Mouse (Mus musculus): ENCODE results near the gene Abcc9.
"Not testable (repeated sequence)": the region's sequence is repeated elsewhere in the genome, so short reads cannot be mapped to it uniquely, and the experiment has no call there.

Gene Abcc9

GRCm38 (mm10) chr6:142703441-142703930 is 1.4 kb upstream of the Abcc9 start:
- no peak for DNase-seq (ENCODE audit: low spot score in 2 of 2)

DNA sequence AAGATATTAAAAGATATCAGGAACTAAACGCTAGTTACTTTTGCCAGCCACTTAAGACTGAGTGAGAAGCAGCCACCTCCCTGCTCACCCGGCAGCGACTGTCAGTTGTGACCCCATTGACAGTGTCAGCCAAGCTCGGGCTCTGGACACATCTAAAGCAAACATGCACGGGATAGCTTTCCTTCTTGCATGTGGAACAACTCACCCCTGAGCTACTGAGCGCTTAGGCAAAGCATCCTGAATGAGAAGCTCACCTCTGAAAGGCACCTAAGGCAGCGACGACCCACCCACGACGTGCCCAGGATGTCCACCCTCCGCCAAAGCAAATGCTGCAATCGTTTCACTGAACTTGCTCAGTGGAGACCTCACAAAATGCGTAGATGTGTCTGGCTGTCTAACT is 954 bp downstream of the Abcc9 start:
- no peak for DNase-seq (ENCODE audit: low spot score in 2 of 2)

DNA sequence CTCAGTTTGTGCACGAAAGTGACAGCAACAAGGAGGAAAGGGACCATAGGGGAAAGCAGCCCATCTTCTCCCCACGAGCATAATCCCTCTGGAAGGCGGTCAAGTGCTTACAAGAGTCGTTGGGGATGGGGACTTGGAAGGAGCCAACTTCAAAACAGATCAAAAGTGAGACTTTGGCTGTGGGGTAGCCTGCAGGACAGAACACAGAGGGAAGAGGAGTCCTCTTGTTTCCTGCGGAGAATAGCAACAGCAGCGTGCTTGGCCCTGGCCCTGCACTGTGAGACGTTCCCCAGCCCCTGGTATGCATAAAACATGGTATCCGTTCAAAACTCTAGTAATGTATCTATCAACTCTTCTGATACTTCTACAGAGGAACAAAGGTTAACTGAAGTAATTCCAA is 1.4 kb downstream of the Abcc9 start:
- DNase-seq (ENCODE audit: low spot score in 2 of 2) = no peak

DNA sequence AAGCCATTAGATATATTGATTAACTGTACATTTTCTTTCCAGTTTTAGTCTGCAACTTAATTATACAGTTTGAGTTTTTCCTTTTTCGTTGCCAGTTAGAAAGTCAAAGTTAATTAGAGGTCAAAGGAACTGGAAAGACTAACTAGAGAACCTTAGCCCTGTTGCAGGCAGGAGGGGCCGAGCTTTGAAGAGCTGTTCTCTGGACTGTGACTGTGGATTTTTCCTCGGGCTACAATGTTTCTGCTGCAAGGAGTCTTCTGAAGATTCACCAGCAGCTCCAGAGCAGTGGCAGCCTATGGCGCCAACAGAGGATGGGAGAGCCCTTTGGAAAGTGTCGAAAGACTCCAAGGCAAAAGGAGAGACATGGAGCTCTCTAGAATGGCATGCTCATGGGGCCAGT is 10.0 kb downstream of the Abcc9 start:
- no peak for DNase-seq (ENCODE audit: low spot score in 2 of 2)

GRCm38 (mm10) chr6:142689673-142690072 is 12.4 kb downstream of the Abcc9 start:
- DNase-seq (ENCODE audit: low spot score in 2 of 2) = no peak

DNA sequence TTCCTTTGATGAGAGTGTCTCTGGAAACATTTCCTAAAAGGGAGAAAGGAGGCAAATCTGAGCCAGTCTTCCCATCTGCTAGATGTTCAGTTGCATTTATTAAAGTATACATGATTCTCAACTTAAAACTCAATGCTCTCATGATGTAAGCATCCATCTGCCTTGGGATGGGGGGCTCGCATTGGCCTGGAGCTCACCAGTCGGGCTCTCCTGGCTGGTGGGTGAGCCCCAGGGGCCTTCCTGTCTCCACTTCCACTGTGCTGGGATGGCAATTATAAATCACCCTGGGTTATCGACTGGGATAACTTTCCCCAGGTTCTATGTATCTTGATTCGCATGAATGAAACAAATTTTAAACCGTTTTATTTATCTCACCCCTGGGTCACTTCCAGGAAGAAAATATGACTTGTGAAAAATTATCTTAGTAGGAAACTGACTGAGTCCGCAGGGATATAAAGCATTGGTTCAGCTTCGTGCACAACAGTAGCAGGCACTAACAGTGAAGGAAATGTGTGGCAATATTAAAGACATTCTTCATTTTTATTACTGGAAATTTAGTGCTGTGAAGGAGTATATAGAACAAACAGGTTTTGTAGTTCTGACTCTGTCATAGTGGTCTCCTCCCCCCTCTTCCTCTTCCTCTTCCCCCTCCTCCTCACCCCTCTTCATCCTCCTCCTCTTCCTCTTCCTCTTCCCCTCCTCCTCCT is 19.0 kb downstream of the Abcc9 start:
- no peak for DNase-seq (ENCODE audit: low spot score in 2 of 2)

- no peak for DNase-seq (ENCODE audit: low spot score in 2 of 2)
These were observed 32.1 kb downstream of the Abcc9 start for GRCm38 (mm10) chr6:142670021-142670420.

DNA sequence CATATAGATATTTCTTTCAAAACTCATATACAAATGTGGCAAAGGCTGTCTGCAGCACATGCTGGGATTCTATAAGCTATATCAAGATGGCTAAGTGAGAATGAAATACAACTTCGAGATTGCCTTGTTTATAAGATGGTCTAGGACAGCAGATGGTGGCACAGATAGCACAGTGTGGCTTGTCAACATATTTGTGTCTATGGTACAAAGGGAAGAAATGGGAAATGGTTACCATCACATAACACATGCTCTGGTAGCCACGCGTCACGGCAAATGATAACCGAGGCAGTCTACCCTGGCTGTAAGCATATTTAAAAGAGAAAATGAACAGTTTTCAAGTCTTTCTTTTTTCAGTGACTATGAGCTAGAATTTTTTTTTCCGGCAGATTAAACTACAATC is 32.8 kb downstream of the Abcc9 start:
- DNase-seq (ENCODE audit: low spot score in 2 of 2) = no peak

DNA sequence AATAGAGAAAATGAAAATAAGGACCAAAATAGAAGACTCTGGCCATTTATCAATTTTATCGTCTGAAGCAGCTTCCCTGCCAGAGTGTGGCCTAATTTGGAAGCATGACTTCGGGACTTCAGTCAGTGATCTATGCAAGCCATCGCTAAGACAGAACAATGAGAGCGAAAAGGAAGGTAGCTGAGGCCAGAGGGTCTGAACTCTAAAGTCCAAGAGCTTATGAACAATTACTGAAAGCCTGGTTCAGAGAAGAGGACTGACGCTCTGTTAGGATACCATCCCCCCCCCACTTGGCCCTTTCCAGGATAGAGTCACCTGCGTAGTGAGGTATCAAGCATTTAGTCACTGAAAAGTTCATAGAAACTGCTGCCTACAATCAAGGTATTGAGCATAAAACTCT is 33.3 kb downstream of the Abcc9 start:
- DNase-seq (ENCODE audit: low spot score in 2 of 2) = no peak

DNA sequence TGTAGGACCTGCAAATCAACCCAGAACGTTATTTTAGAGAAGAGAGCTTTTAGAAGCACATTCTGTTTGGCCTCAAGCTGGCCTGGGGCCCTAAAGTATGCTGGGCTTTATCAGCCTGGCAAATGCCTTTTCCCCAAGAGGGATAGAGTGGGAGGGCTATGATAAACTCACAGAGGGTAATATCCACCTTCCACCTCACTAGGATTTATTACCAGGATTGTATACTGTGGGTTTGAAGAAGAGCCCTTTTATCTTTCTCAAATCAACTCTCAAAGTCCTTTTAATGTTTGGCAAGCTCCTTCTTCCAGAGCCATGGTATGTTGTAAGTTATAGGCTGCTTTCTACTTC is 33.7 kb downstream of the Abcc9 start:
- DNase-seq (ENCODE audit: low spot score in 2 of 2) = no peak

- no peak for DNase-seq (ENCODE audit: low spot score in 2 of 2)
These were observed 34.3 kb downstream of the Abcc9 start for GRCm38 (mm10) chr6:142667701-142668418.

DNA sequence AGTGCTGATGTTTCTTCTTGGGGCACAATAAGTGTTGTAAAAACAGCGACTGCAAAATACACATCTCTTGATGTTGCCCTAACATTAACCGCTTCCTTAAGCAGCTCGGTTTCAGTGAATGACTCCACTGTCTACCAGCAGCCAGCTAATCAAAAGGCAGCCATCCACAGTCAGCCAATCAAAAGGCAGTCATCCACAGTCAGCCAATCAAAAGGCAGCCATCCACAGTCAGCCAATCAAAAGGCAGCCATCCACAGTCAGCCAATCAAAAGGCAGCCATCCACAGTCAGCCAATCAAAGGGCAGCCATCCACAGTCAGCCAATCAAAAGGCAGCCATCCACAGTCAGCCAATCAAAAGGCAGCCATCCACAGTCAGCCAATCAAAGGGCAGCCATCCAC is 40.1 kb downstream of the Abcc9 start:
- not testable (repeated sequence) for DNase-seq (ENCODE audit: low spot score in 2 of 2)

GRCm38 (mm10) chr6:142659038-142659437 is 43.1 kb downstream of the Abcc9 start:
- DNase-seq (ENCODE audit: low spot score in 2 of 2) = peak; percentile 21 to 71

DNA sequence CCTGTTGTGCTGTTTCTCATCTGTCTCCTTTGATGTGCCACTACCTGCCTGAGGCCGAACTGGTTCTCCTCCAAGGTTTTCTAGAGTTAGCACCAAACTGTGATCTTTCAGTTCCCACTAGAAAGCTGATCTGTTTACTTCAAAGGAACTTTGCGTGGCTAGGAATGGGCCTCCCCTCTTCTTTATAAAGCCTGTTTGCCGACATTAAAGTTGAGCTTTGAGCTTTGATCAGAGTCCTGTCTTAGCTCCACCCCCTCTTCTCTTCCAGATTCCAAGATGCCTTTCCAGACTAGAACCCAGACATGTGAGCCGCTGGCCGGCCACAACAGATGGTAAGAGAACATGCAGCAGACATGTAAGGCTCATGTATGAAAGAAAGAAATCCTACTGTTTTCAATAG is 47.6 kb downstream of the Abcc9 start:
- DNase-seq (ENCODE audit: low spot score in 2 of 2) = no peak

DNA sequence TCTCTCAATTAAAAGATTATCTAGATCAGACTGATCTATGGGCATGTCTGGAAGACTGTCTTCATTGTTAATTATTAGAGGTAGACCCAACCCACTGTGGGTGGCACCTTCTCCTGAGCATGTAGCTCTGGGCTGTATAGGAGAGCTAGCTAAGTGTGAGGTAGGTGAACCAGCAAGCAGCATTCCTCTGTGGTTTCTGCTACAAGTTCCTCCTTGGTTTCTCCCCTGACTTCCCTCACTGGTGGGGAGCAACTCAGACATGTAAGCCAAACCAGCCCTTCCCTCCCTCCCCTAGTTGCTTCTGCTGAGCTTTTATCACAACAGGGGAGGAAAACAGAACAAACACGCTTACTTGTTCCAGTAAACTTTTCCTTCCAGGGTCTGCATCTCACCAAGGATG is 49.9 kb downstream of the Abcc9 start:
- no peak for DNase-seq (ENCODE audit: low spot score in 2 of 2)

DNA sequence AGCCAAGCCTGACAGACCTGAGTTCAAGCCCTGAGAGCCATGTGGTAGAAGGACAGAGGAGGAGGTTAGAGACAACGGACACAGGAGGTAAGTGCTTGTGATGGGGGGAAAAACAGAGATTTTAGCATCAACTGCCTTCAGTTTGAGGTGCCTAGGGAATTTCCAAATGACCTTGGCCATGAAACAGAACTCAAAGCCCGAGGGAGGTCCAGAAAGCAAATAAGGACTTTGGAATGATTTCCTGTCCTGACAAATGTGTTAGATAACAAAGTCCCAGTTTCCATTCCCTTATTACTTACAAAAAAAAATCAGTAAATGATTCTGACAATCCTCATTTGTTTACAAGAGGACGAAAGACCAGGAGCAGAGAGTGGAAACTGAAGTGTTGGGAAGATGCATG is 52.8 kb downstream of the Abcc9 start:
- DNase-seq (ENCODE audit: low spot score in 2 of 2) = no peak

DNA sequence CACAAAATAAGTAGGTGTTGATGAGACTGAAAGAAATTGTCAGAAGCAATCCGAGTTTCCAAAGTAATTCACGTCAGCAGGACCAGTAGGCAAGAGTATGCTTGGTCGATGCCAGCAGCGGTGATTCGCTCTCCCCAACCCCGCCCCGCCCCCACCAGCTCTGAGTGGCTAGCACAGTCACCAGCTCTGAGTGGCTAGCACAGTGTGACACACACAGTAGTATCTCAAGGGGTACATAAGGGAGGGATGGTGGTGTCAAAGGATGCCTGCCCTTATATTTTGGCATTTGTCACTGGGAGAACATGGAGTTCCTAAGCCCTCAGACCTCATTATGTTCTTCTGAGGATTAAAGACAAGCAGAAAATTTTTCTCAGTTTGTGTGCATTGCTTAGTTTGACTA is 56.6 kb downstream of the Abcc9 start:
- DNase-seq (ENCODE audit: low spot score in 2 of 2) = no peak

- no peak for DNase-seq (ENCODE audit: low spot score in 2 of 2)
These were observed 62.8 kb downstream of the Abcc9 start for GRCm38 (mm10) chr6:142639301-142639700.

DNA sequence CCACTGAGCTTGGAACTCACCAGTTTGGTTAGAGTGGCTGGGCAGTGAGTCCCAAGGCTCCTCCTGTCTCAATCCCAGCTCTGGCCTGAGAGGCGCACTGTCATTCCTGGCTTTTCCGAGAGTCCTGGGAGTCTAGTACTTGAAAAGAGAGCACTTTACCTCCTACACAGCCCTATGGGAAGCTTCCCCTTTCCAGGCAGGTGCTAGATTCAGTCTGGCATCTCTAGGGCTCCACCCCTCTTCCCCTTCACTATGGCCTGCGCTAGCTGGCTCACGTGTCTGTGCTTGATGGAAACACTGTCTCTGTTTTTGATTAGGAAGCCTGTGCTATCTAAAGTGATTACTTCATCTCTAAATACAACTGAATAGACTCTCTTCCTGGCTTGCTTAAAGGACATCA is 66.5 kb downstream of the Abcc9 start:
- DNase-seq (ENCODE audit: low spot score in 2 of 2) = no peak

DNA sequence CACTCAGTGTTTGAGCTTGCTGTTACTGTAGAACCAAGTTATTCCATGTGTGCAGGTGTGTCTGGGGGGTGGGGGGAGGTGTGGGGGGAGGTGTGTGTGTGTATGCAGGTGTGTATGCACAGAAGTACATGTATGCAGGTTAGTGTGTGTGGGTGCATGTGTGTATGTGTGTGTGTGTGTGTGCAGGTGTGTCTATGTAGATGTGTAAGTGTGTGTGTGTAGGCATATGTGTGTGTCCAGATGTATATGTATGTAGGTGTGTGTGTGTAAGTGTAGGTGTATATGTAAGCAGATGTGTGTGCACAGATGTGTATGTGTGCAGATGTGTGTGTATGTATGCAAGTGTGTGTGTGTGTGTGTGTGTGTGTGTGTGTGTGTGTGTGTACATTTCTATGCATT is 66.9 kb downstream of the Abcc9 start:
- DNase-seq (ENCODE audit: low spot score in 2 of 2) = no peak

- no peak for DNase-seq (ENCODE audit: low spot score in 2 of 2)
These were observed 67.5 kb downstream of the Abcc9 start for GRCm38 (mm10) chr6:142634530-142635184.

DNA sequence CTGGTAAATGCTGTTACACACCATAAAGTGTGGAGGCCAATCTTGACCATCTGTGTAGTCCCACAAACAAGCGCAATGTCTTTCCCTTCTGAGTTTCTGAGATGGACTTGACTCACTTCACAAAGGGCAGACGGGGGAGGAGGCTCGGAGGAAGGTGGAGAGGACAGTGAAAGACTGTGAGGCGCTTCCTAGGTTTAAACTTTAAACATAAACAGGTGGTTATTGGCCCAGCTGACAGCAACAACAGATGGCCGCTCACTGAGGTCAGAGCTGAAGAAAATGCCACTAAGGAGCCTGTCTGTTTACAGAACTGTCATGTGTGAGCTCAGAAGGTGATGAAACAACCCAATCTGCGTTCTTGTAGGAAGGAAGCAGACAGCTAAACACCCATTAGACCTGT is 78.8 kb downstream of the Abcc9 start:
- no peak for DNase-seq (ENCODE audit: low spot score in 2 of 2)

DNA sequence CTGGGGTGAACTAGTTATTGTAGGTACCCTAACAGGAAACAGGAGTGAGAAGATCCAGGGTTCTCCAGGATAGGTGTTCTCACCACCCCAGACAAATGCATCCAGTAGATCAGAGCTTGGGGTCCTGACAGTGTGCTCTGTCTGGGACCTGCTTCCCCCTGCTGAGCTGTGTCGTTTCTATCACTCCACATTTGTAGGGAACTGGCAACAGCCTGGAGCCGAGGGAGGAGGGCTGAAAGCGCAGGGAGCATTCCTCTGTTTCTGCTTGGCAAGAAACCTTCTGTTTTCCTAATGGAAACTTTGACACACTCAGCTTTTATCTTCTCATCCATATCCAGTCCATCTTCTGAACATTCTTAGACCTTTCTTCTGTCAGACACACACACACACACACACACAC is 85.5 kb downstream of the Abcc9 start:
- no peak for DNase-seq (ENCODE audit: low spot score in 2 of 2)
